Mouse (Mus musculus): ENCODE results near the gene Lrrc17. TPM values are rescaled to one million over a fixed set of nuclear protein-coding genes. Genes with fewer than 3 reads are reported as not detected.

Gene Lrrc17
- polyA plus RNA-seq, 1 experiment: not detected

GRCm38 (mm10) chr5:21506887-21507286, 36.5 kb upstream of the Lrrc17 start:
- H3K4me1 ChIP-seq: peaks cover 8% of the 10 kb centered on the region
- H3K9me3 ChIP-seq: no peaks in the 10 kb centered on the region
- no peaks in the 10 kb centered on the region for H3K36me3 ChIP-seq (replicated peaks; ENCODE audit: low read length)
- no peak overlapping the region for H3K4me3 ChIP-seq (replicated peaks)
- H3K27me3 ChIP-seq (replicated peaks): peaks cover 6% of the 10 kb centered on the region
- TF ChIP-seq GATA1 (IDR thresholded peaks at IDR 0.05; ENCODE audit: borderline replicate concordance, low read length) (no peak), FLI1 (IDR thresholded peaks at IDR 0.05; ENCODE audit: low read length) (no peak)

- peaks cover 8% of the 10 kb centered on the region for H3K4me1 ChIP-seq
- H3K9me3 ChIP-seq: no peaks in the 10 kb centered on the region
- H3K4me3 ChIP-seq (replicated peaks): no peak overlapping the region
- TF ChIP-seq FLI1 (IDR thresholded peaks at IDR 0.05; ENCODE audit: low read length) (no peak), GATA1 (IDR thresholded peaks at IDR 0.05; ENCODE audit: borderline replicate concordance, low read length) (no peak)
- peaks cover 6% of the 10 kb centered on the region for H3K27me3 ChIP-seq (replicated peaks)
- H3K36me3 ChIP-seq (replicated peaks; ENCODE audit: low read length): no peaks in the 10 kb centered on the region
Observed at GRCm38 (mm10) chr5:21509801-21510200, 33.6 kb upstream of the Lrrc17 start.

DNA sequence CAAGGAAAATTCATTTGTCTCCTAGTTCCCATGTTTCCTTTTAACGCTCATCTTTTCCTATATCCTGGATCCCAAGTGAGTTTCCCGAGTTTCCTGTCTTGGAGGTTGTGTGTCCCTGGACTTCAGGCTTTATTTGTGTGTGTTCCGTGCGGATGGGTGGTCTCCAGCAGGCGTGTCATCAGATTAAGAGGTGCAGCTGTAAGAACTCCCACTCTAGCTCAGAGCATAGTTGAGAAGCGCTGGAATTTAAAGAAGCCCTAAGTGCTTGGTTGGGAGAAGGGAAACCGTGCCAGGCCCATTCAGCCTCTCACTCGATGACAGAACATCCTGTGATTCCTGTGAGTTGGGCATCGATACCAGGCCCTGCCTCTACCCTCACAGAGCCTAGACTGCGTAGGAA, 30.0 kb upstream of the Lrrc17 start:
- Histone ChIP-seq H3K4me3 (replicated peaks) (no peak overlapping the region), H3K9me3 (peaks cover 8% of the 10 kb centered on the region; the same call in 1 of the 2 replicates), H3K4me1 (peaks cover 9% of the 10 kb centered on the region; the same call in 1 of the 2 replicates), H3K27me3 (replicated peaks) (peaks cover 6% of the 10 kb centered on the region), H3K36me3 (replicated peaks; ENCODE audit: low read length) (no peaks in the 10 kb centered on the region)
- TF ChIP-seq FLI1 (IDR thresholded peaks at IDR 0.05; ENCODE audit: low read length): no peak
- no peak for TF ChIP-seq GATA1 (IDR thresholded peaks at IDR 0.05; ENCODE audit: borderline replicate concordance, low read length)

GRCm38 (mm10) chr5:21517562-21517961, 25.8 kb upstream of the Lrrc17 start:
- Histone ChIP-seq H3K9me3 (peaks cover 8% of the 10 kb centered on the region; the same call in 1 of the 2 replicates), H3K27me3 (replicated peaks) (peaks cover 10% of the 10 kb centered on the region), H3K36me3 (replicated peaks; ENCODE audit: low read length) (no peaks in the 10 kb centered on the region), H3K4me1 (peaks cover 17% of the 10 kb centered on the region), H3K4me3 (replicated peaks) (peak overlapping the region; percentile 46)
- no peak for TF ChIP-seq FLI1 (IDR thresholded peaks at IDR 0.05; ENCODE audit: low read length)
- TF ChIP-seq GATA1 (IDR thresholded peaks at IDR 0.05; ENCODE audit: borderline replicate concordance, low read length): no peak

DNA sequence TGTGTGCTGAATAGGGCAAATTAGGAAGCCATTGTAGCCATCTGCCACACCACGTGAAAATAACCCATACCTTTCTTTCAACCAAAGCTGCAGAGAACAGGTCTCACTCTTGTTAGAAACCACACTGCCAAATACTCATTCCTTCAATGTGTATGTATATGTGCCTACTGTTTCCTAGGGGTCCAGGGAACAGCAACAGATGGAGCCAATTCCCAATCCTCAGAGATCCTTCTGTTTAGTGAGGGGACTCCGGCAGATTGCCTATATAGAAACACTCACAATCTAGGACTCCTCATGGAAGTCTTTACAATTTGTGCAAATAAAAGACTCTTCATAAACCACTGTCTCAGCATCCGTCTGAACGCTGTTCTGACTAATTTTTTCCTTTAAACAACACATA, 25.2 kb upstream of the Lrrc17 start:
- peaks cover 8% of the 10 kb centered on the region; the same call in 1 of the 2 replicates for H3K9me3 ChIP-seq
- H3K4me3 ChIP-seq (replicated peaks): no peak overlapping the region
- no peak for TF ChIP-seq FLI1 (IDR thresholded peaks at IDR 0.05; ENCODE audit: low read length)
- TF ChIP-seq GATA1 (IDR thresholded peaks at IDR 0.05; ENCODE audit: borderline replicate concordance, low read length): no peak
- H3K27me3 ChIP-seq (replicated peaks): peaks cover 12% of the 10 kb centered on the region
- no peaks in the 10 kb centered on the region for H3K36me3 ChIP-seq (replicated peaks; ENCODE audit: low read length)
- peaks cover 17% of the 10 kb centered on the region for H3K4me1 ChIP-seq

- Histone ChIP-seq H3K4me3 (replicated peaks) (no peak overlapping the region), H3K4me1 (peaks cover 17% of the 10 kb centered on the region), H3K9me3 (peaks cover 8% of the 10 kb centered on the region; the same call in 1 of the 2 replicates), H3K36me3 (replicated peaks; ENCODE audit: low read length) (no peaks in the 10 kb centered on the region), H3K27me3 (replicated peaks) (peaks cover 12% of the 10 kb centered on the region)
- TF ChIP-seq GATA1 (IDR thresholded peaks at IDR 0.05; ENCODE audit: borderline replicate concordance, low read length) (no peak), FLI1 (IDR thresholded peaks at IDR 0.05; ENCODE audit: low read length) (no peak)
Observed at GRCm38 (mm10) chr5:21519166-21519565, 24.2 kb upstream of the Lrrc17 start.

DNA sequence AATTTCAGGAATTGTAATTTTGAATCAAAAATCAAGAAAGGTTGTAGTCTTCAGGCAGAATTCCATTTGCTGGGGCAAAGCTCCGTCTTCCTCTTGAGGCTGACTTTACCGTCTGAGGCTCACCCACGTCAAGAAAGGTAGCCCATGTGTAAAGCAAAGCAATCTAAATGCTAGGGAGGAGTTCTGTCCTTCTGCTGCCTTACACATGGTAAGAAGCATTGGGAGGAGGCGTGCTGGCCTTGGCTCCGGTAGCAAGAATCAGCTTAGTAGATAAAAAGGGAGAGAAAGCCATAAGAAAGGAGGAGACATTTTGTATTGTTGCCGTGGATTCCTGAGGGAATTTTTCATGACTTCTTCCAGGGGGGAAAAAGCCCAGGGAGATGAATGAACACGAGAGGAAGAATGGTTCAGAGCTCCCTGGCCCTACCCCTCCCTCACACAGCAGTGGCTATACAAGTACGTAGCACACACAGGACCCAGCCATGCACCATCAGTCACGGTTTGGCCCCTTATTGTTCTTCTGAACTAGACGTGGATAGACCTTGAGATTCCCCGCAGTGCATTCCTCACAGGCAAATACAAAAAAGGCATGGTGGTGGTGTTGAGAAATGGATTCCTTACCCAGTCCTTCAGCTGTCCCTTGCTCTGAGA, 16.4 kb upstream of the Lrrc17 start:
- H3K4me1 ChIP-seq: peaks cover 22% of the 10 kb centered on the region
- no peaks in the 10 kb centered on the region for H3K36me3 ChIP-seq (replicated peaks; ENCODE audit: low read length)
- peaks cover 13% of the 10 kb centered on the region for H3K9me3 ChIP-seq
- peaks cover 9% of the 10 kb centered on the region for H3K27me3 ChIP-seq (replicated peaks)
- H3K4me3 ChIP-seq (replicated peaks): no peak overlapping the region
- TF ChIP-seq FLI1 (IDR thresholded peaks at IDR 0.05; ENCODE audit: low read length): no peak
- TF ChIP-seq GATA1 (IDR thresholded peaks at IDR 0.05; ENCODE audit: borderline replicate concordance, low read length): no peak

DNA sequence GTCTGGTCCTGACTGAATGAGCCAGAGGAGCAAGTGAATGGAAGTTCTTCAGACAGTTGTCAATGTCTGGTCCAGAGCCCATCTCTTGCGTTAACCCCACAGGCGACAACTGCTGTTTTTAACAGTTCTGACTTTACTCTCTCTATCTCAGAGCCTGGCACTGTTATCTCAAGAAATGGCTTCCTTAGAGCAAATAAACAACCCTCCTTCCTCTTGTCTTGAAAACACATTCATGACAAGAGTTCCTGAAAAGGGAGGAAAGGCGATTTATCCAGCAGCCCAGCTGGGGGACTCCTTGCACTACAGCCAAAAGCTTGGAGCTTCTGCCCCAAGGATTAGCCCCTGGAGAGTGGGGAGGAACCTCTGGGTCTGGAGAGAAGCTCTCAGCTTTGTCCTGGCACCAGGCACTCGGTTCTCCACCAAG, 15.9 kb upstream of the Lrrc17 start:
- TF ChIP-seq FLI1 (IDR thresholded peaks at IDR 0.05; ENCODE audit: low read length): no peak
- no peaks in the 10 kb centered on the region for H3K36me3 ChIP-seq (replicated peaks; ENCODE audit: low read length)
- peaks cover 17% of the 10 kb centered on the region for H3K9me3 ChIP-seq
- H3K4me3 ChIP-seq (replicated peaks): no peak overlapping the region
- peaks cover 9% of the 10 kb centered on the region for H3K27me3 ChIP-seq (replicated peaks)
- peaks cover 22% of the 10 kb centered on the region for H3K4me1 ChIP-seq

DNA sequence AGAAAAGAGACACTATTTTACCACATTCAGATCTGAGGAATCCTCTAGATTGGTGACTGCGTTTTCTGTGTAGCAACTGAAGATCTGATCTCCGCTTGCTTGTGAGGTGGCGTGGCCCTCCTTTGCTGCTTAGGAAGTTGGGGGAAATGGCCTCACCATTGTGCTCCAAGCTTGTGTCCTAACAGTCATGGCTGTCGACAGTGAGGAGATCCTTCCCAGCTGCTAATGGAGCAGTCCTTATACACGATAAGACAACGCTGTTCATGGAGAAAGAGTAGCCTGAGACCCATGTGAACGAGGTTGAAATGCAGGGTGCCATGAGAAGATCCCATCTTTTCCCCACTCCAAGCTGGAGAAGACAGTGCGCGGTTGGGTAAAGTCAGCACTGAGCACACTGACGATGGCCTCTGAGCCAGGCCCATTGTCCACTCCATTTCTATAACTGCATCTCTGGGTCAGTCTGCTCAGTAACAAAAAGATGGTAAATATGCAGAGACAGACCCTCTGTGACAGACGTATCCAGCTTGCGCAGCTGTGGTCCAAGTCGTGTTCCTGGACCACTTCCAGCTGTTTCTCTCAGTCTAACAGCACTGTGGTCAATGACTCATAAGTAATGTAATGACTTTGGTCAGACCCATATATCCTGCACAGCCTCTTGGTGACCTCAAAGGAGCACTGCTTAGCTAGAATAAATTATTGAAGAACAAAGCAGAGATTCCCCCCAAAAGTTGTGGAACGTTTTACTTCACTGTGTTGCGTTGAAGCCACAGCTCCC, 15.1 kb upstream of the Lrrc17 start:
- Histone ChIP-seq H3K9me3 (peaks cover 18% of the 10 kb centered on the region), H3K27me3 (replicated peaks) (peaks cover 11% of the 10 kb centered on the region), H3K4me3 (replicated peaks) (no peak overlapping the region), H3K36me3 (replicated peaks; ENCODE audit: low read length) (no peaks in the 10 kb centered on the region), H3K4me1 (peaks cover 22% of the 10 kb centered on the region)
- TF ChIP-seq GATA1 (IDR thresholded peaks at IDR 0.05; ENCODE audit: borderline replicate concordance, low read length): no peak
- no peak for TF ChIP-seq FLI1 (IDR thresholded peaks at IDR 0.05; ENCODE audit: low read length)

GRCm38 (mm10) chr5:21529110-21529720, 14.1 kb upstream of the Lrrc17 start:
- peaks cover 22% of the 10 kb centered on the region for H3K4me1 ChIP-seq
- TF ChIP-seq GATA1 (IDR thresholded peaks at IDR 0.05; ENCODE audit: borderline replicate concordance, low read length) (no peak), FLI1 (IDR thresholded peaks at IDR 0.05; ENCODE audit: low read length) (no peak)
- peaks cover 18% of the 10 kb centered on the region for H3K9me3 ChIP-seq
- H3K36me3 ChIP-seq (replicated peaks; ENCODE audit: low read length): no peaks in the 10 kb centered on the region
- H3K27me3 ChIP-seq (replicated peaks): peaks cover 11% of the 10 kb centered on the region
- no peak overlapping the region for H3K4me3 ChIP-seq (replicated peaks)
